Mouse (Mus musculus) thymus, postnatal 25 days (tissue): ENCODE results near the gene Scgb2b20.
"Not testable (repeated sequence)": the region's sequence is repeated elsewhere in the genome, so short reads cannot be mapped to it uniquely, and the experiment has no call there.

Experiments
- DNase-seq: peaks from one replicate; pipeline ENCODE4 v3.0.0; 2022

Scgb2b20 gene

DNA sequence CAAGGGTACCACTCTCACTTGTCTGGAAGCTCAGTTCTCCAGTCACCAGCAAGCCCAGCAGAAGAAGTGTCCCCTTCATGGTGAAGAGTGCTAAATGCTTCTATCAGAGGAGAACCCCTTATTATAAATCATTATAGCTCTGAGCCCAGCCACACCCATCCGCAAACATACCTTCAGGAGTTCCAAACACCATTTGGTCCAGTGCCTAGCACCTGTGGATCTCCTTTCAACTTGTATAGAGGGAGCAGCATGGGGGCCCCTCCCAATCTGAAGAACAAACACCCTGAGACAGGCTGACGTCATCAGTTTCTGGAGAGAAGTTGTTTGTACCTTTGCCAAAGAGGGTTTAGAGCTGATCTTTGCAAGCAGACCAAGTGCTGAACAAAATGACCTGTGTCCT is at the start of gene Scgb2b20:
TSS of gene Scgb2b20 (minus strand) at position 101 of the 400 bp plus-strand sequence.
- DNase-seq = not testable (repeated sequence)

DNA sequence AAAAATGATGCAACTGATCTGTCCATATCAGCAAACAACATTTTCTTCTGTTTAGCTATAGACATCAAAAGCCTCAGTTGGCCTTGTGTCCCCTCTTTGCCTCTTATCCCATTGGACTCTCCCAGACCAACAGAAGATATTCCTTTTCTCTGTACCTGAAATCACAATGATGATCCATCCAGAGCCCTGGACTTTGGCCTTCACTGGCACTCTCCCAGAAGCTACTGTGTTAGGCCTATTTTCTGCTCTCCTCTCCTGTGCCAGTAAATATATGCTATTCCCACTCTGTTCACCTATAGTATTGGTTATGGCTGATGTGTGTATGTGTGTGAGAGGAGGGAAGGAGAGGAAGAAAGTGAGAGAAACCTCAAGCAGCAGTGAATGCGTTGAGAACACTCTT is 43.6 kb upstream of the Scgb2b20 start:
- not testable (repeated sequence) for DNase-seq

DNA sequence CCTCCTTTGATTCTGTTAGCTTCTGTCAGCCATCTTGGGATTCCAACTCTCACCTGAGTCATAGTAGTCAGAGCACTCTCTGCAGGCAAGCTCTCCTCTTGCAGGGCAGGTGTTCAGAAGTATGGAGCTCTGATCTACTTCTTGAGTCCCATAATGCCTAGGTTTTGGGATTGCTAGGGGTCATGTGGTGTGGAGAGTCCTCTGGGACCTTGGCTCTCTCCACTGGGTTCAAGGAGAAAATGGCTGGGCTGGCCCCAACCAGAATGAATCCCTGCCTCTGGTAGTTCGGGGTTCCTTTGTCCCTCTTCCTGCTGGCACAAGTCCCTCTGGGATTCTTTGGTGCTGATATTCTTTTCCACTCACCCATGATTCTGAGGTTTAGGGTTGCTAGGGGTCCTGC is 35.5 kb upstream of the Scgb2b20 start:
- no peak for DNase-seq

DNA sequence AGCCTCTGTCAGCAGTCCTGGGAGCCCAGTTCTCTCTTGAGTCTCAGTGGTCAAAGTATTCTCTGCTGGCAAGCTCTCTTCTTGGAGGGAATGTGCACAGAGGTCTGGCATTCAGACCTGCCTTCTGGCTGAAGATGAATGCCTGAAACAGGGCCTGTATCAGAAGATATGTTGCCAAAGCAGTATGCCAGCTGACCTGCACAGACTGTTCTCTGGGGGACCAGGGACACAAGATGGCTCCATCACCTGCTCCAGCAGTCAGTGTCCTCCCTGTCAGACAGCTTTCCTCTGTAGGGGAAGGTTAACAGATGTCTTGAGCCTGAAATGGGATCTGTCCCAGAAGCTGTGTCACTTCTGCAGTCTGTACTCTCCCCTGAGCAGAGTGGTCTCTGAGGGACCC is 33.6 kb upstream of the Scgb2b20 start:
- not testable (repeated sequence) for DNase-seq

DNA sequence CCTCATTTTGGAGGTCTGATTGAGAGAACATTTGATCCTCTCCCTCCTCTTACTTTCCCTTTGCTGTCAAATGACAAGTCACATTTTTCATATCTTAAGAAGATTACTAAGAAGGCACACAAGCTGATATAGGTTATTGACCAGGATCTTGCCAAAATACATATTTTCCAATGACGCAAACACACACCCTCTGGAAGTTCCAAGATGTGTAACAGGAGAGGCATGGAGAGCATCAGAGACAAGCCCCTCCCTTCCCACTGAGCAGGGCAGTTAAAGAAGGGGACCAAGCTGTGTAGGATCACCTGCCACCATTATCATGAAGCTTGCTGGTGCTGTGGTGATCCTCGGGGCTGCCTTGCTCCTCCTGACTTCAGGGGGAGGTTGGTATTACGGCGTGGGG is 6.8 kb upstream of the Scgb2b20 start, which contains the start of gene Scgb1b20:
TSS of gene Scgb1b20 (plus strand) at position 301 of the 400 bp plus-strand sequence.
- not testable (repeated sequence) for DNase-seq
